Mouse (Mus musculus) embryonic facial prominence, embryonic 15.5 days (tissue): ENCODE results near the gene Tlk2. TPM values are rescaled to one million over a fixed set of nuclear protein-coding genes. Genes with fewer than 3 reads are reported as not detected.
A peak's percentile ranks its signal among the peaks of the same experiment; 100 is the strongest.

Experiments used
- ATAC-seq: fragments of 200-750 bp; cut with Nextera tagmentation; 2 replicates; pipeline ENCODE4 v1.8.0; 2017; ENCODE audit warnings: low read depth, moderate TSS enrichment; ENCODE audit not compliant: insufficient number of reproducible peaks, low FRiP score, low TSS enrichment
- H3K27ac ChIP-seq: fragments of 300-500 bp; sonication (generic); replicated peaks from 2 replicates; pipeline ENCODE4 v1.5.1; 2015; ENCODE audit warnings: mild to moderate bottlenecking, inconsistent platforms
- H3K27me3 ChIP-seq: fragments of 300-500 bp; sonication (generic); 2 replicates; pipeline ENCODE4 v1.6.1; 2015; ENCODE audit warnings: inconsistent platforms
- H3K36me3 ChIP-seq: fragments of 300-500 bp; sonication (generic); 2 replicates; pipeline ENCODE4 v1.6.1; 2015; ENCODE audit warnings: mild to moderate bottlenecking, inconsistent platforms
- H3K4me1 ChIP-seq: fragments of 300-500 bp; sonication (generic); 2 replicates; pipeline ENCODE4 v1.6.1; 2015; ENCODE audit warnings: inconsistent platforms
- H3K4me2 ChIP-seq: fragments of 300-500 bp; sonication (generic); replicated peaks from 2 replicates; pipeline ENCODE4 v1.6.1; 2015; ENCODE audit warnings: mild to moderate bottlenecking, inconsistent platforms
- H3K4me3 ChIP-seq: fragments of 300-500 bp; sonication (generic); replicated peaks from 2 replicates; pipeline ENCODE4 v1.5.1; 2015; ENCODE audit warnings: mild to moderate bottlenecking, inconsistent platforms
- H3K9ac ChIP-seq: fragments of 300-500 bp; sonication (generic); 2 replicates; pipeline ENCODE4 v1.6.1; 2015; ENCODE audit warnings: inconsistent platforms
- H3K9me3 ChIP-seq: fragments of 300-500 bp; sonication (generic); replicated peaks from 2 replicates; pipeline ENCODE4 v1.6.1; 2016; ENCODE audit warnings: inconsistent platforms
- WGBS: fragments of 180-500 bp; shearing (Covaris S2); methylation state at CpG from one replicate; pipeline ENCODE4 v1.1.7; 2015; 5-methylcytosine and 5-hydroxymethylcytosine counted together
- polyA plus RNA-seq: library from polyadenylated mRNA; unstranded; fragments of >200 nt; fragmentation: Nextera tagmentation; extraction: Ambion mirVana; gene quantifications from 2 replicates; pipeline ENCODE4 v1.2.1, GENCODE M21; 2015

The Tlk2 gene
- polyA plus RNA-seq, 1 experiment from 2014 or later: 19.1 TPM

DNA sequence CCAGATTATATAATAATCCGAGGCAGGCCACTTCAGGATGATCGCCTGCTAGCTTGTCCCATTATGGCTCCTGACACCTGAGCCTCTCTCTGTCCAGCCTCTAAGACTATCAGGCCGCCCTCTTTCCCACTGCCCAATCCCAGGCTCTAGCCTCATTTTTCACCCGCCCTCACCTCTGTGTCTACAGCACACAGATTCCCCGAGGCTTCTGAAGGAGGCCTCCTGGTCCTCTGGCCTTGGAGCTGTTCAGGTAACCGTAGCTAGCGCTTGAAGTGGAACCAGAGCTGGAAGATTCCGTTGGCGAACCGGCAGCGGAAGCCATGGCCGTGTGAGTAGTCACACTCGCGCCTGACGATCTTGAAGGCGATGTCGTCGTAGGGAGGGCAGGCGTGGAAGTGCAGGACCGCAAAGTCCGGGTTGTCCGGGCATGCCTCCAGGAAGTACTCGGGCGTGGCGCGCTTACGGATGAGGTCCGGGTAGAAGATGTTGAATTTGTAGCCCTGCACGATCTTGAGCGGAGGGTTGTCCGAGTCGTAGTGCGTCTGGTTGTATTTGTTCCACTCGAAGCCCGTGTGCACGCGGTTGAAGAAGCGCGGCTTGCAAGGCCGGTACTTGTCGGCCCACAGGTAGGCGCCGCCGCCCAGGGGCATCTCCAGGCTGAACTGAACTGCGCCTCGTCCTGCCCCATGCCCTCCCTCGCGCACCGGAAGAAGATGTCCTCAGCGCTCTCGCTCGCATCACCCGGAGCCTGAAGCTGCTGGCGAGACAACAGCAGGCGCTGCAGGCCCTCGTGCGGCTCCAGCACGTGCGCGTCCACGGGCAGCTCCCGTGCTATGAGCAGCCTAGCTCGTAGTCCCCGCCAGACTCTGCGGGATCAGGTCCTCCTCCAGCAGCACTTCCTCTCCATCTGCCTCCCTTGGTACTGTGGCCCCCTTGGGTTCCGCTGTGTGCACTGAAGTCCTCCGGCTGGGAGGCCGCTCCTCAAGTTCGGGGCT lies 13.8 kb upstream of the Tlk2 start:
- Histone ChIP-seq H3K27me3 (no peaks in the 10 kb centered on the region), H3K4me2 (no peak overlapping the region), H3K9ac (no peak overlapping the region), H3K4me1 (no peaks in the 10 kb centered on the region), H3K4me3 (no peak overlapping the region), H3K36me3 (no peaks in the 10 kb centered on the region), H3K9me3 (peaks cover 5% of the 10 kb centered on the region; the same call in 1 of the 2 replicates), H3K27ac (no peak overlapping the region)
- WGBS: 82% methylated on average over 69 of the region's 69 CpGs
- no peak for ATAC-seq

- 91% methylated on average over 10 of the region's 10 CpGs for WGBS
- no peaks in the 10 kb centered on the region for H3K27me3 ChIP-seq
Observed at GRCm38 (mm10) chr11:105166780-105167179, 11.8 kb upstream of the Tlk2 start.

GRCm38 (mm10) chr11:105179523-105179922 lies 916 bp downstream of the Tlk2 start:
- 74% methylated on average over 4 of the region's 4 CpGs for WGBS
- Histone ChIP-seq H3K27ac (0 out of 2 replicates have a peak overlapping the region, but pooled peaks have one; percentile 95), H3K4me3 (peak overlapping the region; percentile 68), H3K36me3 (peaks cover 11% of the 10 kb centered on the region), H3K4me2 (peak overlapping the region; percentile 76), H3K27me3 (no peaks in the 10 kb centered on the region), H3K9ac (no peak overlapping the region), H3K4me1 (peaks cover 17% of the 10 kb centered on the region), H3K9me3 (no peaks in the 10 kb centered on the region)
- no peak for ATAC-seq

More at GRCm38 (mm10) chr11:105166780-105167179, 11.8 kb upstream of the Tlk2 start:
- Histone ChIP-seq H3K4me3 (no peak overlapping the region), H3K4me1 (no peaks in the 10 kb centered on the region), H3K9me3 (peaks cover 5% of the 10 kb centered on the region; the same call in 1 of the 2 replicates), H3K4me2 (no peak overlapping the region), H3K36me3 (no peaks in the 10 kb centered on the region), H3K27ac (no peak overlapping the region), H3K9ac (no peak overlapping the region)
- no peak for ATAC-seq

- under 1% methylated on average over 35 of the region's 35 CpGs for WGBS
Observed at GRCm38 (mm10) chr11:105180471-105181091, 2.0 kb downstream of the Tlk2 start.

GRCm38 (mm10) chr11:105181126-105181637 lies 2.6 kb downstream of the Tlk2 start:
- Histone ChIP-seq H3K9ac (peak overlapping the region; percentile 92), H3K4me3 (peak overlapping the region; percentile 68), H3K4me2 (peak overlapping the region; percentile 76), H3K9me3 (no peaks in the 10 kb centered on the region), H3K27ac (peak overlapping the region; percentile 95), H3K27me3 (no peaks in the 10 kb centered on the region), H3K36me3 (peaks cover 24% of the 10 kb centered on the region), H3K4me1 (peaks cover 17% of the 10 kb centered on the region)
- peak; percentile 97 for ATAC-seq
- WGBS: under 1% methylated on average over 50 of the region's 60 CpGs

More at GRCm38 (mm10) chr11:105180471-105181091, 2.0 kb downstream of the Tlk2 start:
- peak overlapping the region; percentile 68 for H3K4me3 ChIP-seq
- H3K4me1 ChIP-seq: peaks cover 17% of the 10 kb centered on the region
- H3K36me3 ChIP-seq: peaks cover 19% of the 10 kb centered on the region
- ATAC-seq: peak; percentile 6; the same call in 1 of the 2 replicates
- H3K27ac ChIP-seq: peak overlapping the region; percentile 95
- H3K4me2 ChIP-seq: peak overlapping the region; percentile 76
- H3K9me3 ChIP-seq: no peaks in the 10 kb centered on the region
- H3K9ac ChIP-seq: peak overlapping the region; percentile 92
- H3K27me3 ChIP-seq: no peaks in the 10 kb centered on the region

GRCm38 (mm10) chr11:105181689-105182460 lies 3.3 kb downstream of the Tlk2 start:
- Histone ChIP-seq H3K36me3 (peaks cover 24% of the 10 kb centered on the region), H3K27me3 (no peaks in the 10 kb centered on the region), H3K9me3 (no peaks in the 10 kb centered on the region), H3K4me3 (peak overlapping the region; percentile 68), H3K27ac (peak overlapping the region; percentile 91), H3K4me2 (peak overlapping the region; percentile 57), H3K9ac (peak overlapping the region; percentile 86), H3K4me1 (peaks cover 17% of the 10 kb centered on the region)
- 4% methylated on average over 76 of the region's 89 CpGs for WGBS
- ATAC-seq: peak; percentile 44

DNA sequence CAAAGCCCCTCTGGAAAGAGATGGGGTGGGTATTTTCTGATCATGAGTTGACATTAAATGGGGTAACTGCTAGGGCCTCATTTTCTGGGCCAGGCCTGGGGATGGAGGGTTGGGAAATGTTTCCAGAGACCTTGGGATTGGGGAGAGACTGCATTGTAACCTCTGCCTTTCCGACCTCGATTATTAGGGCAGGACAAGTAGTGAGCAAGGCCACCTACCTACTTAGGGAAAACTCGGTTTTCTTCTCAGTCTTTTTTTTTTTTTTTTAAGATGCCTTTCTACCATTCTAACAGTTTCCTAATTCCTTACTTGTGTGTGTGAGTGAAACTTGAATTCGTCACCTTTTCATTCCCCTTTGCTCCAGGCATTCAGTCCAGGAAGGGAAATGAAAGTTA lies 3.9 kb downstream of the Tlk2 start:
- Histone ChIP-seq H3K4me2 (peak overlapping the region; percentile 57), H3K36me3 (peaks cover 24% of the 10 kb centered on the region), H3K9ac (peak overlapping the region; percentile 86), H3K27me3 (no peaks in the 10 kb centered on the region), H3K4me3 (peak overlapping the region; percentile 68), H3K9me3 (no peaks in the 10 kb centered on the region), H3K27ac (peak overlapping the region; percentile 91), H3K4me1 (peaks cover 17% of the 10 kb centered on the region)
- ATAC-seq: no peak
- WGBS: 4% methylated on average over 4 of the region's 4 CpGs

DNA sequence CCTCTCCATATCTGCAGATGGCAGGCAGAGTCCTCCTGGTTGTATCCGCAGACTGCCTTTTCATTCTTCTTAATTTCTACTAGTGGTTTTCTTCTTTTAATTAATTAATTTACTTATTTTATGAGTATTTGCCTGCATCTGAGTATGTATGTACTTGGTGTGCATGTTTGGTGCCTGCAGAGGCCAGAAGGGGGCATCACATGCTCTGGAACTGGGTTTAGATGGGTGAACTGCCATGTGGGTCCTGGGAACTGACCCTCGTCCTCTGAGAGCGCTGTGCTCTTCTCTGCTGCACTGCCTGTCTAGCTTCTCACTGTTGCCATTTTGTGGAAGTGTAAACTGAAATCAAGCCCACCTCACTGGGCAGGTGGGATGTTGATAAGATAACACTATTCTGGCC lies 6.1 kb downstream of the Tlk2 start:
- Histone ChIP-seq H3K9me3 (no peaks in the 10 kb centered on the region), H3K36me3 (peaks cover 23% of the 10 kb centered on the region; the same call in 1 of the 2 replicates), H3K9ac (no peak overlapping the region), H3K27me3 (no peaks in the 10 kb centered on the region), H3K4me3 (no peak overlapping the region), H3K4me1 (peaks cover 15% of the 10 kb centered on the region), H3K4me2 (no peak overlapping the region), H3K27ac (no peak overlapping the region)
- no peak for ATAC-seq
- 91% methylated on average over 3 of the region's 3 CpGs for WGBS

- no peak overlapping the region for H3K27ac ChIP-seq
- H3K27me3 ChIP-seq: no peaks in the 10 kb centered on the region
- no peak overlapping the region for H3K9ac ChIP-seq
- H3K36me3 ChIP-seq: peaks cover 13% of the 10 kb centered on the region; the same call in 1 of the 2 replicates
- ATAC-seq: no peak
- H3K4me3 ChIP-seq: no peak overlapping the region
- no peak overlapping the region for H3K4me2 ChIP-seq
- 0 out of 2 replicates have a peak, but pooled peaks cover 3% of the 10 kb centered on the region for H3K4me1 ChIP-seq
- 93% methylated on average over 3 of the region's 3 CpGs for WGBS
- H3K9me3 ChIP-seq: no peaks in the 10 kb centered on the region
Observed at GRCm38 (mm10) chr11:105192186-105192585, 13.6 kb downstream of the Tlk2 start.

DNA sequence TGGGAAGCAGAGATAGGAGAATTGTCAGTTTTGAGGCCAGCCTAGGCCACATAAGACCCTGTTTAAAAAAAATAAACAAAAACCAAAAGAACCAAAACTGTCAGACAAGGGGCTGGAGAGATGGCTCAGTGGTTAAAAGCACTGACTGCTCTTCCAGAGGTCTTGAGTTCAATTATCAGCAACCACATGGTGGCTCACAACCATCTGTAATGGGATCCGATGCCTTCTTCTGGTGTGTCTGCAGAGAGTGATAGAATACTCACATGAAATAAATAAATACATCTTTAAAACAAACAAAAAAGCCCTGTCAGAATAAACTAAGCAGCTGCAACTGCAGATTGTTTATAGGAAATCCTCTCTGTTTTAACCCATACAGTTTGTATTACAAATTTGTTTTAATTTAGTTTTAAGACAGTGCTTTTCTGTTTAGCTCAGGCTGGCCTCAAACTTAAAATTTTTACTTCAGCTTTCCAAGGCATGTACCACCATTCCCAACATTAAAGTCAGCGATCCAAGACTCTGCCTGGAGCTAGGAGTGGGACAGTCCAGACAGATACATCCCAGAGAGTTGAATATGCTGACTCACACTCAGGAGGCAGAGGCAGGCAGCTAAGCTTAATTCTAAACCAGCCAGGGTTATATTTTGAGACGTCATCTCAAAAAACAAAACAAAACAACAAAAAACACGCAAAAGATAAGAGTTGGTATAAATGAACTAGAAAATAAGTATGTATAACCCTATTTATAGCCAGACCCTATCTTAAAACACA lies 18.5 kb downstream of the Tlk2 start:
- no peaks in the 10 kb centered on the region for H3K4me1 ChIP-seq
- H3K9ac ChIP-seq: no peak overlapping the region
- H3K4me3 ChIP-seq: no peak overlapping the region
- WGBS: 85% methylated on average over 4 of the region's 4 CpGs
- H3K27ac ChIP-seq: no peak overlapping the region
- ATAC-seq: no peak
- H3K9me3 ChIP-seq: no peaks in the 10 kb centered on the region
- no peak overlapping the region for H3K4me2 ChIP-seq
- H3K27me3 ChIP-seq: no peaks in the 10 kb centered on the region
- H3K36me3 ChIP-seq: peaks cover 7% of the 10 kb centered on the region; the same call in 1 of the 2 replicates
